Mouse (Mus musculus): ENCODE results near the gene Sntg2.

Sntg2 gene

GRCm38 (mm10) chr12:30283741-30284140 is 89.4 kb downstream of the Sntg2 start:
- DNase-seq (ENCODE audit: low read depth, low spot score): no peak

- no peak for DNase-seq (ENCODE audit: low read depth, low spot score)
These were observed 100.8 kb downstream of the Sntg2 start for GRCm38 (mm10) chr12:30272242-30272985.

- no peak for DNase-seq (ENCODE audit: low read depth, low spot score)
These were observed 109.0 kb downstream of the Sntg2 start for GRCm38 (mm10) chr12:30264206-30264605.

GRCm38 (mm10) chr12:30261187-30261586 is 112.0 kb downstream of the Sntg2 start:
- no peak for DNase-seq (ENCODE audit: low read depth, low spot score)

GRCm38 (mm10) chr12:30258641-30259040 is 114.5 kb downstream of the Sntg2 start:
- DNase-seq (ENCODE audit: low read depth, low spot score): no peak

GRCm38 (mm10) chr12:30257664-30258063 is 115.5 kb downstream of the Sntg2 start:
- DNase-seq (ENCODE audit: low read depth, low spot score): no peak

GRCm38 (mm10) chr12:30256207-30256606 is 117.0 kb downstream of the Sntg2 start:
- DNase-seq (ENCODE audit: low read depth, low spot score): no peak

- no peak for DNase-seq (ENCODE audit: low read depth, low spot score)
These were observed 118.6 kb downstream of the Sntg2 start for GRCm38 (mm10) chr12:30254581-30254980.

- DNase-seq (ENCODE audit: low read depth, low spot score): no peak
These were observed 120.8 kb downstream of the Sntg2 start for GRCm38 (mm10) chr12:30252381-30252780.

- no peak for DNase-seq (ENCODE audit: low read depth, low spot score)
These were observed 121.8 kb downstream of the Sntg2 start for GRCm38 (mm10) chr12:30251283-30251829.

GRCm38 (mm10) chr12:30249068-30249467 is 124.1 kb downstream of the Sntg2 start:
- no peak for DNase-seq (ENCODE audit: low read depth, low spot score)

- DNase-seq (ENCODE audit: low read depth, low spot score): no peak
These were observed 126.8 kb downstream of the Sntg2 start for GRCm38 (mm10) chr12:30246286-30246945.

GRCm38 (mm10) chr12:30244194-30244593 is 129.0 kb downstream of the Sntg2 start:
- DNase-seq (ENCODE audit: low read depth, low spot score): no peak

GRCm38 (mm10) chr12:30240891-30241290 is 132.3 kb downstream of the Sntg2 start:
- DNase-seq (ENCODE audit: low read depth, low spot score): no peak

- no peak for DNase-seq (ENCODE audit: low read depth, low spot score)
These were observed 138.2 kb downstream of the Sntg2 start for GRCm38 (mm10) chr12:30234940-30235339.

GRCm38 (mm10) chr12:30228004-30228403 is 145.2 kb downstream of the Sntg2 start:
- no peak for DNase-seq (ENCODE audit: low read depth, low spot score)

GRCm38 (mm10) chr12:30226247-30226646 is 146.9 kb downstream of the Sntg2 start:
- DNase-seq (ENCODE audit: low read depth, low spot score): no peak

GRCm38 (mm10) chr12:30216762-30217441 is 156.3 kb downstream of the Sntg2 start:
- DNase-seq (ENCODE audit: low read depth, low spot score): no peak

- no peak for DNase-seq (ENCODE audit: low read depth, low spot score)
These were observed 158.4 kb downstream of the Sntg2 start for GRCm38 (mm10) chr12:30214761-30215160.

- no peak for DNase-seq (ENCODE audit: low read depth, low spot score)
These were observed 162.8 kb downstream of the Sntg2 start for GRCm38 (mm10) chr12:30210388-30210787.

- DNase-seq (ENCODE audit: low read depth, low spot score): no peak
These were observed 164.6 kb downstream of the Sntg2 start for GRCm38 (mm10) chr12:30208527-30208926.

- no peak for DNase-seq (ENCODE audit: low read depth, low spot score)
These were observed 165.1 kb downstream of the Sntg2 start for GRCm38 (mm10) chr12:30208087-30208486.
